Mouse (Mus musculus): ENCODE measurements at regions not wholly inside any gene's neighbourhood (a gene's known extent, or its start where the extent isn't known, plus 50 kb on each side); places are given as distances from the start of the nearest gene placed in this dataset.

DNA sequence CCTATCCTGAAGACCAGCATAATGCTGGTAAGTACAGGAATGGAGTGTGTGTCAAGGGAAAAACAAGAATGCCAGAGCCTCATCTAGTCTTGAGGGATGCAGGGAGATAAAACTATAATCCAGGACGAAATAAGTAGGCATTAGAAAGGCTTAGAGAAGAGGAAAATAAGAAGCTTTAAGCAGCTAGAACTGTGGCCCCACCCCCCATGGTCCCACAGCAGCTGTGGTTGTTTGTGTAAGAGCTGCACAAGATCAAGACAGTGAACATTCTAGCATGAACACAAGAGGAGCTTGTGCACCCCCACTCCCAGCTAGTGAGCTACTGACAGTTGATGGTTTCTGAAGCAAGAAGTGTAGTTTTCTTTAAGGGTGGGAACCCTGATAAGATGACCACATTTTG lies 315.9 kb downstream of the Tmem135 start:
- no peak for DNase-seq

DNA sequence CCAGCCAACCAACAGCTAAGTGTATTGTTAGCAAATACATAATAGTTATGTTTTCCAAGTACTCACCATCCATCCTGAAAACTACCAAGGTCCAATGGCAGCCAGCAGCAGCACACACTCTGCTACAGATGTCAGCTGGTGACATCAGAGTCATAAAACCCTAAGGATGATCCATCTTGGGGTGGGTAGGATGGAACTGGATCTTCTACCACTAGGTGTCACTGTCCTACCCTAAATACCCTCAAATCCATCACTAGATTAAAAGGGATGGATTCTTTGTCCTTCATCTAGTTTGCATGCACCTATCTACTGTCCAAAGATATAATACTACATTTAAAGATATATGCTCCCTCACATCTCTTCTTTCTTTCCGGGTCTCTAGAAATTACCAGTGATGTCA lies 317.7 kb downstream of the Tmem135 start:
- peak; percentile 39 for DNase-seq

DNA sequence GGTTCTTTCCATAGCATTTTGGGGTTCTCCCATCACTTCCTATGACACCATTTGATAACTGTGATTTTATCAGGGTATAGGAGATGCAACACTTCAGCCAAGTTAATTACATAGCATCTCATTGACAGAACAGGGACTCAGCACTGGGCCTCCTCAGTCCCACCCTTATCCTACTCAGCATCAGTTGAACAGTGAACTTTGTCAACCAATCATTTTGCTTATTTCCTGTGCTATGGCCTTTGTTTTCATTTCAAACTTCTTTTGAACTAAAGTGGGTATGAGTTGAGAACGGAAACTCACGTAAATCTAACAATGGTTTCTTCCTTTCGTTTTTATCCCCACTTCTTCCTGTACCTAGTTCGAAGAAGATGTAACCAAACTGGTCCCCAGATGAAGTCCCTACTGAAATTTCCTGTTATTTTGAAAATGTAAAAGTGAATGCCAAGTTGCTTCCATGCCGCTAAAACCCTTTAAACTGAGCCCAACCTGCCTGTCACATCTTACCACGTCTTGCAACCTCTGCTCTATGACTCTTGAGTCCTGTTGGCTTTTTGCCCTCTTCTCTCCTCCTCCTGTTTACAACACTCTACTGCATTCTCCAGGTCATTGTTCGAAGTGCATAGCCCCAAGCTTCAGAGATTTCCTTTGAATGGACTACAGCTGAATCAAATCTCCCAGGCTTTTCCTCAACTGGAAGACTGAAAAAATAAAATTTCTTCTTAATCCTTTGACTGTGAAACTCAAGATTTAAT lies 329.9 kb downstream of the Tmem135 start:
- no peak for DNase-seq

DNA sequence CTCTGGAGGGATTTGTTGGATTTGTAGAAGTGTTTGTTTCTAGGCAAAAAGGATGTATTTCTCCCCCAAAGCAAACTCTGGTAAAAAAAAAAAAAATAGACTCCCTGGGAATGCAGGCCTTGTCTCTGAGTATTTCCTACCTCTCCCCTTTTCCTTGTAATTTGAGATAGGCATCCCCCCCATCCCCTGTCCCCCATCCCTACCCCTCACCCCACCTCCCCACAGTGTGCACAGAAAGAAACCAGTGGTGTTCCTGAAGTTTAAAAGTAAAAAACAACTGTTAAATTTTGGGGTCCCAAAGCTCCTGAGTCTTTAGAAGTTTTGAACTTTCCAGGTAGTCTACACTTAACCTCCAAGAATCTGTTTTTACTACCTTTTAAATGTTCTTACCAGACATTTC lies 334.0 kb downstream of the Tmem135 start:
- DNase-seq, result no peak

DNA sequence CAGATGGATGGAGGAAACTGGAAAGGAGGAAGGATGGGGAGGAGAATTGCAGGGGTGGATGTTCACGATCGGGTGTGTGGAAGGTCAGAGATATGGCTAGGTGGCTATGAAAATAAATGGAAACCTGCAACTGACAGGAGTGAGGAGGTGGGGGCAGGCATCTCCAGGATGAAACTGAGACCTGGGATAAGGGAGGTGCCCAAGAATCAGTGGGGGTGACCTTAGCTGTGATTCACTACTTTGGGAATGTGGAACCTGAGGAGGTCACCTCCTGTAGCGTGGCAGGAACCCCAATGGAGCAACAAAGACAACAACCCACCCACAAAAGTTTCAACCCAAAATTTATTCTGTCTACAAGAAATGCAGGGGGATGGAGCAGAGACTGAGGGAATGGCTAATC lies 339.6 kb downstream of the Tmem135 start:
- no peak for DNase-seq

DNA sequence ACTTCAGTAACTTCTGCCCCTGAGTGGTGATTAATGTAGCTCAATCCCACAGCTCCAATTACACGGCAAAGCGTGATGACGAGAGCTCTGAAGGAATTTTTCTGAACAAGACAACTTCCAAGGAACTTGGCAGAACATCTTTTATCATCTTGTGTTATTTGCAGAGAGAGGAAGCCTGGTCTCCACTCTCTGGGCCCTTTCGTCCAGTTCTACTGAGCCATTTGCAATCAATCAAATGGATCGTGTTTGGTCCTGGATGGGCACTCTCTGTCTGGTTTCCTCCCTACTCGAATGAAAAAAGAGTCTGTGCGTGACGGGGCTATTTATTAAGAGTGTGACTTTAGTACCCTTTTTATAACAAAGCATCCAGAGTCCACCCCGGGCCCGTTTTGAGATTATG lies 340.4 kb downstream of the Tmem135 start:
- DNase-seq, result no peak

DNA sequence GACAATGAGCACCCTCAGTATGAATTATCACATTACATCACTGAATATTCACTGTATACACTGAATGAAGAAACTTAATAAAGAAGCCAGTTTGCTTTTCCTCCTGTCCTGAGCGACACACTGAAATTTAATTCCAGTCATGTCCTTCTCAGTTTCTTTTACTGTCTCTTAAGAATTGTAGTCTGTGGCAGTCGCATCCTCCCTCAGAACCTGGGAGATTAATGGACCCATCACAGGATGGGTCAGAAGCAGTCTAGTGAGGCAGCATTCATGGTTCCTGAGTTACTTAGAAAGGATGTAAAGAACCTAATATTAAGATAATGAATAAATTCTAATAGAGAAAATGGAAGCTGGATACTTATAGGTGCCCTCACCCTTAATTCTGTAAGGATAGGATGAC lies 349.5 kb downstream of the Tmem135 start:
- no peak for DNase-seq

DNA sequence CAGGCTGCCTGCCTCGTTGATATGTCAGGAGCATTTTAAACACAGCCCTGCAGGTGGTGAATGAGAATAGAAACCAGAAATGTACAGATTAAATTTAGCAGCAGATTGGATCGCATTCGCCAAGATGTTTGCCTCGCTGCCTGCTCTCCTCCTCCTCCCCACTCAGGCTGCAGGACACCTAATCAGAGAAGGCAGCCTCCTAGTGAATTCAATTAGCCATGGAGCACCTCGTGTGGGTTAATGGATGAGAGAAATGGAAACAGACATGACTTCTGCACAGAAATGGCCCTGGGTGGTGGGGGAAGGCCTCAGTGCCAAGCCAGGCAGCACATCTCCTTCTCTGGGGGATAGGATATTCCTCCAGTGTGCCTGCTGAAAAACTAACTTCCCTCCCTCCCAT lies 352.8 kb downstream of the Tmem135 start:
- no peak for DNase-seq

DNA sequence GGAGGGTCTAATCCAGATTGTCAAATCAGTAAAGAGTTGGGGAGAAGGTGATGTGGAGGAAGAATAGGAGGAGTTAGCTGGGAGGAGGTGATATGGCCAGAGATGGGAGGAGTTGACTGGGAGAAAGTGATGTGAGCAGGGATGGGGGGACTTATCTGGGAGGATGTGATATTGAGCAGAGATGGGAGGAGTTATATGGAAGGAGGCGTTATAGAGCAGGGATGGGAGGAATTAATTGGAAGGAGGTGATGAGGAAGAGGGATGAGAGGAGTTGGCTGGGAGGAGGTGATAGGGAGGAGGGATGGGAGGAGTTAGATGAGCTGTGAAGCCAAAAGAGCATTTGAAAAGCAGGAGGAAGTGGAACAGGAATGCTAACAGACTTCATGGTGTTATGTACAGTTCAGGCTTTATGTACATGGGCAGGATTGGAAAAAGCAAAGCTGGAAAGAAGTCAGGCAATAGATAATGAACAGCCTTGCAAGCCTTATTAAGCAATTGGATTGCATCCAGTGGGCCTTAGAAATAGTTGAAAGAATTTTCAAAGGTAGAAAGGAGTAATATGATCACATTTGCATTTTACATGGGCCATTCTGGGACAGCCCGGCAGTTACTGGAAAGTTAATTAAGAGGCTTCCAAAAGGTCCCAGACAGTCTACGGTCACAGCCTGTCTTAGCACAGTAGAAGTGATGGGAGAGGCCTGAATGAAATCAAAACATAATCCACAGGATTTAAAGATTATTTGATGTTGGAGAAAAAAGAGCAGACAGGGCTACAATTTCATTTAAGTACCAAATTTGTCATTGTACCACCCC lies 357.4 kb downstream of the Tmem135 start:
- DNase-seq, result no peak

DNA sequence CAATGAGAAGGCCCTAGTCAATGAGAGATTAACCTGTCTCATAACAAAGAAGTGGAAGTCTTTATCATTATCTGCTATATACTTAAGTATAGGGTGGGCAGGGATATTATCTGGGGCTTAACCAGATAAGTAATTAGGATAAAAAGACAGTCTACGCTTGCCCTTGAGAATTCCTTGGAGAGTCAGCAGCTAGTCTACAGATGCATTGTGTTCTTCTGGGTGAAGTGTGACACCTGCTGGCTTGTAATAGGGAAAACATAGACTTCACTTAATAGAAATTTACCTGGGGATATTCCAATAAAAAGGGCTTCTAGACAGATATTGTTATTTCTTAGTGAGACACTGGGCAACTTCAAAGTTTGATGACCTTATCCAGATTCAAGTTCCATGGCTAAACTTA lies 361.0 kb downstream of the Tmem135 start:
- DNase-seq, result no peak

DNA sequence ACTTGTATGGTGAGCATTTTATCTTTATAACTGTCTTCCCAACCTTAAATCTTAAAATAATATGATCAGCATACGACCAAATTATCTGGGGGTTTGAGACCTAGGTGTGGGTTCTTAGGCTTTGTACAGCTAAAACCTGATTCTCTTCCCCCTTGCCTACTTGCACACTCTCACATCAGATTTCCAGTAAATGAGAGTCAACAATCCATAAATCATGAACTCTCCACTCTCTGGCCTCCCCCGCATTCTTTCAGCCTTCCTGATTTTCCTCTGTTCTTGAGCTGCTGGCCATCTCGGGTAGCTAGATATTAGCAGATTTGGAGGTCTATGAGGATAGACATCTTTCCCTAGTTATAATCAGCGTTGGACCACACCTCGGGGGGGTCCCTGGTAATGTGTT lies 362.7 kb downstream of the Tmem135 start:
- DNase-seq, result no peak

DNA sequence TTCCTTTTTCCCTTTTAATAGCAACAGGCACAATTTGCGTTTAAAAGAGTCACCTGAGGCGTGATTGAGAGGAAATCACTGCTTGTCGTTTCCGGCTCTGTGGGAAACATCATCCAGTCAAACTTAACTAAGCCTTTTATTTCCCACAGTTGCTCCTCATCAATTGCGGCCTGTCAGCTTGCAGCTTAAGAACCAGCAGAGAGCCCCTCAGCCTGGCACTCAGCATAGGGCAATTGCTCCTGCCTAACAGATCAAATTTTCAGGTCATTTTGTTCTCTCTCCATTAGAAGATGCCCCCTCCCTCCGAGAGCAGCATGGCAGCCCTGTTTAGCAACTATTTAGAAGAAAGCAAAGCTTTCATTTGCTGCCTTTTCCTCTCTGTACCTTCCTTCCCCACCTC lies 363.9 kb downstream of the Tmem135 start:
- DNase-seq, result no peak

DNA sequence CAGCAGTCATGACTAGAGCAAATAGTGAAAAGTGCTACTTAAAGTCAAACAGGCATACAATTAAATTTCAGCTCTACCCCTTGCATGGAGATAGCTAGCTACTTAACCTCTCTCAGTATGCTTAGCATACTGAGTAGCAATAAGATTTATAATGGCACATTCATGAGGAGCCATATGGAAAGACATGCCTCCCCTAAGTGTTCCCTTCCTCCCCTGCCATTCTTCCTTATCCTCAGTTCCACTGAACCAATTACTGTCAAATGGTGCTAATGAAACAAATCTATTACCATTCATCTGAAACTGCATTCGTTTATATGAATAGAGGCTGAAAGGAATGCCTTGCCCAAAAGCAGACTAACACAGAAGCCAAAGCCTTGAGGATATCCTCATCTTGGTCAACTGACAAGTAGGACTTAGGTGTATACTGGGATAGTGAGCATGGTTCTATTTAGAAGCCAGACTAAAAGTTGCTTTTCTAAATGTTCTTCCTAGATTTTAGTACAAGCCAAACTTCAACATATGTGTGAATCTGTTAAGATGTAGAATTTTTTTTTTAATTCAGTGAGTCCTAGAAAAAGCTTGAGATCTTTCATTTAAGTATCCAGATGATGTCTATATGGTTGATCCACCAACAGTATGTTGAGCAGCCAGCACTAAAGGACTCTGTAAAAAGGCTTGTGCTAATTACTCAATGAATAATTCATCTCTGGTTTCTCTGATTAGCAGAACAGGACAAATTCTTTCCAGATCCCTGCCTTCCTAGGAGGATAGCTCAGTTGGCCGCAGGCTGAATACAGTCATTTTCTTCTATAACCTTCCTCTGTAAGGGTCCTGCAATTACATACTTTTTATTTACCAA lies 368.7 kb downstream of the Tmem135 start:
- DNase-seq, result no peak

DNA sequence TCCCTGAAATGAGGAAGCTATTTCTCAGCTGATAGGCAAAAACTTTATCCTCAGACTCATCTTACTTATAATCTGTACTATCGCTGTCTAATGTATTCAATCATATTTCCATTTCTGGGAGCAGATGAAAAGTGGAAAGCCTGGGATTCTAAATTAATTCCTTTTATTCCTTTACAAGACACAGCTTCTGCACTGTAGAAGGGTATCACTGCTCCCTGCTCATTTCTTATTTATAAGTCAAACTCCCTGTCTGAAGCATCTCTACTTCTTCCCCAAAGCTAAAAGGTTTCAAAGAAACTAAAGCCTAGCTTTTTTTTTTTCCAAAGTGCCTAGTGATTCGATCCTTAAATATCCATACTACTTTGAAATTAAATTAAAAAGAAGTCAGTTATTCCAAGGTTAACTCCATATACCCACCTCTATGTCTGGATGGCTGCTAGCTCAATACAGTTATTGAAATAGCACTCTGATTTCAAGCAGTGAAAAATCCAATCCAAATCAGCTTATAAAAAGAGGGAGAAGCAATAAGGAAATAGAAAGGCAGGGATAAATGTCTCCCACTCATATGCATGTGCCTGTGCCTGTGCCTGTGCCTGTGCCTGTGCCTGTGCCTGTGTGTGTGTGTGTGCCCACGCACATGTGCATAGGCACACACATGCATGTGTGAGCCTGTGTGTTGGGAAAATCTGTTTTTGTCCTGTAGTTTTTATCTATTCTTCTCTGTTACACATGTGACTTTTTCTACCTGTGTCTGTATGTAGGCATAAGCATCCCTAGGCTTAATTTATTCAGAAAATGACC lies 380.6 kb downstream of the Tmem135 start:
- no peak for DNase-seq

DNA sequence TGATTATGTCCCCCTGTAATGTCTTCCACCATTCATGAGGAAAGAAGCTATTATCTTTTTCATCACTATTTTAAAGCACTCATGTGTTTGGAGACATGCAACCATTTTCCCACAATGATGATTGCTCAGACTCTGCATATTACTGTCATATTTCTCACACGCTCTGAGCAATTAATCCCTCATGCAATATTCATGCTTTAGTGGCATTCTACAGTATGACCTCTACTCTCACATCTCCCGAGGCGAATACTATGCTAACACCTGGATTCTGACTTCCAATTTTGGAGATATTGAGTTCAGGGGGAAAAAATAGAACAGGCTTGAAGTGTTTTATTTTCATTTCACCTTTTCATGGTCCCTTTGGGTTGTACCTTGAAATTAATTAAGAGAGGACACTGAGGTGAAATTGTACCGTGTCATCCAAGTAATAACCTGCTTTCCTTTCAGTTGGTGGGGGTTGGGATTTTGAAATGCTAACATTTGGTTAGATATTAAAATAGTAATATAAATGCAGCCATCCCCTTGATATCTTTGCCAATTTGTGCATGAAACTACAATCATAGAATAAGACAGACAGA lies 405.1 kb downstream of the Tmem135 start:
- no peak for DNase-seq

DNA sequence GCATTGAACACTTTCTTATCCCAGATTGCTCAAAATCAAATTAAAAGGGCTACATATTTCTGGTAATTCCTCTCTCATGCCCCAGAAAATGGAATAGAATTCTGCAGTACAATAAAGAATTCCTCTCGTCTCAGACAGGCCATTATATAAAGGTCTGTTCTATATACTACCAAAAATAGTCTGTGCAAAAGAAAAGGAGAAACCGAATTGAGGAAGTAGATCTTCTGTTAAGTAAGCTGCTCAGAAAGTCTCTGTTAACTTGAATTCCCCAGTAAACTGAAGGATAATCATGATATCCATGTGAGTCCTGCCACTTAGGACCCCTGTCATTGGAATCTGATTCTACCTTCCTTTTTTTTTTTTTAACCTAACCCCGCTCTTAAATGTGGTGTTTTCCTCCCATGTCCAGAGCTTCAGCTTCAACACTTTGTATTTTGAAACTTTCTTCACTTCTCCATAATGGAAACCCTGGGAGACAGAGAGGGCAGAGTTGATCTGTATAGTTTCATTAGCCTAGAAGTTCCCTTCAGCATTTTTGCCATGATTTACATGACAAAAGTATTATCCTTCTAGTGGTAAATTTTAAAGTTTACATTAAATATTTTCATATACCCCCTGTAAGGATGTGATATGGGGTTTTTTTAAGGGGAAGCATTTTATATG lies 406.1 kb downstream of the Tmem135 start:
- no peak for DNase-seq

DNA sequence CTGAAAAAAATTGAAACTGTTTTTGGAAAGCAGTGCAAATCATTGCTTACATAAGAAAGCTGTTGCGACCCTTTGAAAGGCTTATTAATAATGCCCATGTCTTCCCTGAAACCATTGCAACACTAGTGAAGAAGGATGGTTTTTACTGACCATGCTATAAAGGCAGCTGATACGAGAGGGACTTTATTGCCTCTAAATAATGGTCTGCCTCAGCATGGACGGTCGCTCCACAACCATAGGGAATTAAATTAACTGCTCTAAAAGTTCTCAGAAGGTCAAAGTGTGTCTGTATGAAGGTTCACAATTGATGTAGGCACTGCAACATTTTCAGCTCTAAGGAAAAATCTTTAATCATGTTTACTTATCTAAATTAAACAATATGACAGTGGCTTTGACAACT lies 429.6 kb downstream of the Tmem135 start:
- no peak for DNase-seq

DNA sequence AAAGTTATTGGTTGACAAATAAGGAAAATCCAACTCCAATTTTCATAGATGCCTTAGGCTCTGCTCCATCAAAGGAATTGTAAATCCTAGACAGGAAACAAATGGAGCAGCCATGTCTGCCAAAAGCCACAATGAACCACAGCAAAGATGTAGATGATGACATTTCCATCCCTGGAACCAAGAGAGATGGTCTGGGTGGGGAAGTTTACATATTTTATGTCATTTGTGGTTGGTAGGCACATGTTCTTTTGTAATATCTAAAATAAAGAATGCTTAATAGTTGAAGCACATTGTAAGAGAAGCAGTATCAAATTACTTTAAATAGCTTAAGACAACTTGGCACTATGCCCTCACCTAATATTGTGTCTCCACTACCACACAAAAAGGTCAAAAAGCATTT lies 443.2 kb downstream of the Tmem135 start:
- no peak for DNase-seq

DNA sequence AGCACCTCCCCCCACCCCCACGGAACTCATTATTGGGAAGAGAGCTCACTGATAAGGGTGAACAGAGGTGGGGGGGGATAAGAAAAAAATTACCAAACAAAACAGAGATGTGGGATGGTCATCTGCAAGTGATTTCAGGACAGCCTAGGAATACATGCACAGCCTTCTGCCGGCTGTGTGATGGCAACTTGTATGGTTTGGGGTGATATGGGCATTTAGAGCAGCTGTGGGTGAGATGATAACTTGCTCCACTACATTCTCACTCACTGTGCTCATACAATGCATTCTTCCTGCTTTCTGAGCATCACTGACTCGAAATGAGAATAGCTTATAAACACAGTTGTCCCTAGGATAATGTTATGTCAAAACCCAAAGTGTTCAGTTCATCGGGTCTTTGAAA lies 443.8 kb downstream of the Tmem135 start:
- DNase-seq, result no peak

DNA sequence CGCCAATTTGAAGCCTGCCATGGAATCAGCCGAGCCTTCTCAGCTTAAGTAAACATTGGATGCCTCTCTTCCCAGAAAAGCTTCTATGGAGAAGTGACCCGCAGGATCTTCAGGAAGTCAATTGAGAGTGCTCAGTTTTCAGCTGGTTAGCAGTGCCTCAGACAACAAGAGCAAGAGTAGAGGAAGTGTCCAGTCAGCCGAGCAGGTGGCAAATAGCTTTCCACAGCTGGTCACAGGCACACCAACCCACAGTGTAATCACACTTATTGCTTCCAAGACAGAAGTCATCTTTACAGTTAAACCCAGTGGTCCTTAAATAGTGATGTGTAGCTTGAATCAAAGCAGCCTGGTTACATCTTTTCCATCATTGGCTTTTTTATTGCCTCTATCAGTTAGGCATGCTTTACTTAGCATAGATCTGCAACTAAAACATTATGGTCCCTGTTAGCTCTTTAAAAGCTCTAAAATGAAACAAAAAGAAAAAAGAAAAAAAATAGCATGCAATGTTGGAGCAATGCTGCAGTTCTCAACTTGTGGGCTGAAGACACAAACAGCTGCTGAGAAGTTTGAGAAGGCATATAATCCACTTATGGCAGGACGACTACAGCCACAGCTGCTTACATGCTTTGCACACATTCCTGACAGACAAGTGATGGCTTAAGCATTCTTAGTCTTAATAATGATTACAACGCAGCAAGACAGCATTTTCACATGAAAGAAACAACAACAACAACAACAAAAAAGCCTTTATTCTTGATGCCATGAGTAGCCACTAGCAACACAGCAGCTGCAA lies 444.5 kb downstream of the Tmem135 start:
- DNase-seq, result no peak

DNA sequence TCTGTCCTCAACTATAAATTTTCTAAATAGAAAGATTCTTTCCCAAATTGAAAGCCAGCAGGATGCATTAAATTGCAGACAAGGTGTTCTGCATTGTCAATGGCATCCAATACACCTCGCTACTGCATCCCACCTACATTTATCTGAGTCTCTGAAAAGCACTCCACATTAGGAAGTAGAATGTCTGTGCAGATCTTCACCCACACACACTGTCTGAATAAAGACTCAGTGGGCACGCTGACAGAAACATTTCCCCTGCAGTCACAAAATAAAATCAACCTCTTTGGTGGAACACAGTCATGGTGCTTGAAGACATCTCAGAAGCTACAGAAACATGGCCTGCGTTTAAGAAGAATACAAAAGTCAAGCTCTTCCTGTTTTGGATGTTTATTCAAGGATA lies 449.0 kb downstream of the Tmem135 start:
- DNase-seq, result no peak
